Mouse (Mus musculus): ENCODE results near the gene Sema3g.

DNA sequence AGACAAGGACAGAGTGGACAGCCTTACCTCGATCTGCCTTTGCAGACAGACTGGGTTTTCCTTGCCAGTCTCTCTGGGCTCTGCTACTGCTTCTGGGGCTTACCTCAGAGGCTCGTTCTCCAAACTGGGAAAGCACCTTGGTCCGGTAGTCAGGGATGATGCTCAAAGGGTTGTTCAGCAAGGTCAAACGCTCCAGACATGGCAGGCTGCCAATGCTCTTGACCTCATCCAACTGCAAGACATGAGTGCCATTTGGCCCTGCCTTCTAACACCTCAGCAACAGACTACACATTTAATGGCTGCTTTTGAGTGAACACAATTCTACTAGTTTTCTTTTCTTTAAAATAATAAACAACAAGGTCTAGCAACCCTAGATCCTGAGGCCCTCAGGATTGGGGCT, 31.0 kb upstream of the Sema3g start:
- TF ChIP-seq GATA1 (IDR thresholded peaks at IDR 0.05; ENCODE audit: borderline replicate concordance, low read length) (no peak), FLI1 (IDR thresholded peaks at IDR 0.05; ENCODE audit: low read length) (no peak)

Data from megakaryocyte, embryonic 14.5 days (primary cell).